Mouse (Mus musculus): Measurements from ENCODE around the gene Hnf1b. TPM values are rescaled to one million over a fixed set of nuclear protein-coding genes. Genes with fewer than 3 reads are reported as not detected.
A peak's percentile ranks its signal among the peaks of the same experiment; 100 is the strongest.

Gene Hnf1b
- total and polyA plus RNA-seq, 2 experiments, result 2.2 to 14.9 TPM

DNA sequence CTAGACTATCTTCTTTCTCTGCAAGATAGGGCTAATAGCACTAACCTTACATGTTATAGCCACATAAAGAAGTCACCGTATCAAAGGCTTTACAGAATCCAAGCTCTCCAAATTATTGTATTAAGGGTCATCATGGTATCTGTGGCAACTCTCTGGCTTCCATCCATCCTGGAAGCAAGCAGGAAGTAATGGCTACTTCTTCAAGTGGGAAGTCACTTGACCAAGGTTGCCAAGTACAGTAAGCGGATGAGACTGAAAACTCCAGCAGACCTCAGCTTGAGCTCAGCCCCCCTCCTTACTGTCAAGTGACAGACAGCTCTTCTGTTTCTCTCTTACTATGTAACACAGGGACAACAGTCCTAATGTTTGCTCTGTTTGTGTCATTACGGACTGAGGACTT is 36.9 kb downstream of the Hnf1b start:
- Histone ChIP-seq H3K9ac (ENCODE audit: low read depth, low read length) (no peak overlapping the region), H3K79me2 (ENCODE audit: control insufficient read depth, insufficient read depth, low read length) (0 out of 2 replicates have a peak, but pooled peaks cover 2% of the 10 kb centered on the region), H3K27me3 (ENCODE audit: control insufficient read depth, insufficient read depth, low read length) (no peaks in the 10 kb centered on the region), H3K4me1 (ENCODE audit: control insufficient read depth, insufficient read depth, low read length) (peaks cover 21% of the 10 kb centered on the region), H3K36me3 (ENCODE audit: control insufficient read depth, insufficient read depth, low read length) (peaks cover 10% of the 10 kb centered on the region), H3K27ac (replicated peaks; ENCODE audit: insufficient read depth, low read depth, low read length) (no peak overlapping the region; the same call in 1 of the 2 replicates), H3K4me3 (ENCODE audit: insufficient read depth, low read depth, low read length) (no peak overlapping the region)
- DNase-seq (ENCODE audit: extremely low read depth, low read depth, low spot score), result no peak
- TF ChIP-seq CTCF (IDR thresholded peaks at IDR 0.05; ENCODE audit: low read depth, low read length), result no peak
- no peak for TF ChIP-seq POLR2A (IDR thresholded peaks at IDR 0.05; ENCODE audit: extremely low read depth, insufficient read depth, low read length)
- WGBS, result 54% methylated on average over 3 of the region's 3 CpGs

DNA sequence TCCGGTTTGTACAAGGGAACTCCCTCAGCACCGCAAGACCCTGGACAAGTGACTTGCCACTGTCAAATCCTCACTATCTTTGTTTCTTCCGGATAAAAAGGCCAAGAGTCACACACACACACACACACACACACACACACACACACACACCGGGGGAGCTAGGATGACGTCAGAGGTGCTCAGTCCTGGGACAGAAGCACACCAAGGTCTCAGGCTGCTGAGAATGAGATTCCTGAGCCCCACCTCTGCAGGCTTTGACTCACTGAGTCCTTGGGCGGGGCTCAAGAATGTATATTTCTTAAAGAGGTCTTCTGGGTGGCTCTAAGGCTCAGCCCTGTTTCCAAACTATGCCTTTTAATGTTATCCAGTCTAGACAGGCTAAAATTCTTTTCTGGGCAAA is 41.5 kb downstream of the Hnf1b start:
- Histone ChIP-seq H3K79me2 (ENCODE audit: control insufficient read depth, insufficient read depth, low read length) (no peaks in the 10 kb centered on the region), H3K4me3 (ENCODE audit: insufficient read depth, low read depth, low read length) (no peak overlapping the region), H3K27me3 (ENCODE audit: control insufficient read depth, insufficient read depth, low read length) (no peaks in the 10 kb centered on the region), H3K4me1 (ENCODE audit: control insufficient read depth, insufficient read depth, low read length) (peaks cover 3% of the 10 kb centered on the region), H3K36me3 (ENCODE audit: control insufficient read depth, insufficient read depth, low read length) (peaks cover 20% of the 10 kb centered on the region), H3K9ac (ENCODE audit: low read depth, low read length) (no peak overlapping the region), H3K27ac (replicated peaks; ENCODE audit: insufficient read depth, low read depth, low read length) (no peak overlapping the region)
- TF ChIP-seq CTCF (IDR thresholded peaks at IDR 0.05; ENCODE audit: low read depth, low read length) (no peak), POLR2A (IDR thresholded peaks at IDR 0.05; ENCODE audit: extremely low read depth, insufficient read depth, low read length) (no peak)
- no peak for DNase-seq (ENCODE audit: extremely low read depth, low read depth, low spot score)
- 76% methylated on average over 6 of the region's 6 CpGs for WGBS

DNA sequence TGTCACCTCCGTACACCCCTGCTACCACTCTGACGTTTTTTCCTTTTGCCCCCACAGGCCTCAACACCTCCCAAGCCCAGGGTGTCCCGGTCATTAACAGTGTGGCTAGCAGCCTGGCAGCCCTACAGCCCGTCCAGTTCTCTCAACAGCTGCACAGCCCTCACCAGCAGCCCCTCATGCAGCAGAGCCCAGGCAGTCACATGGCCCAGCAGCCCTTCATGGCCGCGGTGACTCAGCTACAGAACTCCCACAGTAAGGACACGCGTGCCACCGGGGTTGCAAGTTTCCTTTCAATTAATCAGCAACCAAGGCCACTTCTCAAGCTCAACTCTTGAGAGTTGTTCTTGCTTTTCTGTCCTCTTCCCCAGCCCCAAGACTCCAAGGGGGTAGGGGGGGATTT is 43.5 kb downstream of the Hnf1b start:
- Histone ChIP-seq H3K4me3 (ENCODE audit: insufficient read depth, low read depth, low read length) (no peak overlapping the region), H3K36me3 (ENCODE audit: control insufficient read depth, insufficient read depth, low read length) (peaks cover 21% of the 10 kb centered on the region), H3K4me1 (ENCODE audit: control insufficient read depth, insufficient read depth, low read length) (peaks cover 19% of the 10 kb centered on the region), H3K27ac (replicated peaks; ENCODE audit: insufficient read depth, low read depth, low read length) (no peak overlapping the region), H3K27me3 (ENCODE audit: control insufficient read depth, insufficient read depth, low read length) (no peaks in the 10 kb centered on the region), H3K9ac (ENCODE audit: low read depth, low read length) (no peak overlapping the region), H3K79me2 (ENCODE audit: control insufficient read depth, insufficient read depth, low read length) (no peaks in the 10 kb centered on the region)
- TF ChIP-seq POLR2A (IDR thresholded peaks at IDR 0.05; ENCODE audit: extremely low read depth, insufficient read depth, low read length) (no peak), CTCF (IDR thresholded peaks at IDR 0.05; ENCODE audit: low read depth, low read length) (no peak)
- WGBS, result 87% methylated on average over 9 of the region's 9 CpGs
- DNase-seq (ENCODE audit: extremely low read depth, low read depth, low spot score), result no peak

DNA sequence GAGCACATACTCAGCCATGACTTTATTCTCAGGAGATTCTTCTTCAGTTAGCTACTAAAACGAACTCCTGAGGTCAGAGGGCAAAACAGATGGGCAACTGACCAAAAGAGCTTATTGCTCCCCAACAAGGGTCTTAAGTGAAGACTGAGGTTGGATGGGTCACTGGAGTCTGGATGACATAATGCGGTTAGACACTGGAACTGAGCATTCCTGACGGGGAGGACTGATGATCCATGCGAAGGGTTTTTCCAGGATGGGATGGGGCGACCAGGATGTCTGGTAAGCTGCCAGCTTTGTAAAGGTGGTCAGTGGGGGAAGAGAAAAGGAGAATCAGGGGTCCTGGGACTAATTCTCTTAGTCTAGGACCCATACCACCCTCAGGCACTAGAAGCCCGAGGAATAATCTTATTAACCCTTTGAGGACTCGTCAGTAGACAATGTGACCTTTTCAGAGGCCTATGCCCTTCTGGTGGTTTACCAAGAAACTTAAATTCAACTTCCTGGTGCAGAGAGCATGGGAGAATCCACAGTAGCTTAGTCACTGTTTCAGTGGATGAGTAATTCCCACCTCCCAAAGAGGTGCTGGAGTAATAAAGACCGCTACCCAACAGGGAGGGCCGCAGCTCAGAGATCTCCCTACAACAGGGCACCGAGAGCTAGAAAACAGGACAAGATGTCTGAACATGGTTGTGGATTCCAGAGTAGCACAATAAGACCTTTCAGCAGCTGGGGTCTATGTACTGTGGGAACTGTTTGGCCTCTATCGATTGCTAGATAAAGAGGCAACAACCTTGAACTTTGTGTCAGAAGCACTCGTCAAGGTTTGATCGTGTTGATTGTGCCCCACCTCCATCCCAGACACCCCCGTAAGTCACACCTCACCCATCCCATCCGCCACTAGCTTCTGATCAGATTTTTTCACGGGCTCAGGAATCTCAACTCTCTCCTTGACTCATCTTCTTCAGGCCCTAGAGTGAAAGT is 46.9 kb downstream of the Hnf1b start:
- H3K4me3 ChIP-seq (ENCODE audit: insufficient read depth, low read depth, low read length), result no peak overlapping the region
- no peak for TF ChIP-seq CTCF (IDR thresholded peaks at IDR 0.05; ENCODE audit: low read depth, low read length)
- no peak for TF ChIP-seq POLR2A (IDR thresholded peaks at IDR 0.05; ENCODE audit: extremely low read depth, insufficient read depth, low read length)
- WGBS, result 44% methylated on average over 16 of the region's 16 CpGs
- no peaks in the 10 kb centered on the region for H3K27me3 ChIP-seq (ENCODE audit: control insufficient read depth, insufficient read depth, low read length)
- DNase-seq (ENCODE audit: extremely low read depth, low read depth, low spot score), result peak; percentile 67
- H3K36me3 ChIP-seq (ENCODE audit: control insufficient read depth, insufficient read depth, low read length), result peaks cover 12% of the 10 kb centered on the region
- H3K9ac ChIP-seq (ENCODE audit: low read depth, low read length), result no peak overlapping the region
- H3K4me1 ChIP-seq (ENCODE audit: control insufficient read depth, insufficient read depth, low read length), result peaks cover 19% of the 10 kb centered on the region
- H3K27ac ChIP-seq (replicated peaks; ENCODE audit: insufficient read depth, low read depth, low read length), result peak overlapping the region; percentile 52
- no peaks in the 10 kb centered on the region for H3K79me2 ChIP-seq (ENCODE audit: control insufficient read depth, insufficient read depth, low read length)

DNA sequence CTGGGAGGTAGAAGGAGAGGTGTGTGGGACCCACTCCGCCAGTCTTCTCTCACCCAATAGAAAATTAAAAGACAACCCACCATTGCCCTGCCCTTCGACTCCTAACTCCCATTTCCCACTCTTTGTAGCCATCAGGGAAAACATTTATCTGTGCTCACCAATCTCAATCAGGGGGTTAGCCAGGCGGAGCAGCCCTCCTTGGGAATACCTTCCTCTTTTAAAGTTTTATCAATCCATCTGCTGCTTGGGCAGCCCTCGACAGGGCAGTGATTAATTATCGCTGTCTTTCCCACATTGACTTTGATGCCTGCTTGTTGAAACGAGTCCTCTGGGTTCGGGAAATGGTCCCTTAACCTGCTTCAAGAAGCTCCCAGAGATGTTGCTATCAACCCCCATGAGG is 47.7 kb downstream of the Hnf1b start:
- WGBS, result 82% methylated on average over 7 of the region's 7 CpGs
- 0 out of 2 replicates have a peak overlapping the region, but pooled peaks have one; percentile 5 for H3K27ac ChIP-seq (replicated peaks; ENCODE audit: insufficient read depth, low read depth, low read length)

DNA sequence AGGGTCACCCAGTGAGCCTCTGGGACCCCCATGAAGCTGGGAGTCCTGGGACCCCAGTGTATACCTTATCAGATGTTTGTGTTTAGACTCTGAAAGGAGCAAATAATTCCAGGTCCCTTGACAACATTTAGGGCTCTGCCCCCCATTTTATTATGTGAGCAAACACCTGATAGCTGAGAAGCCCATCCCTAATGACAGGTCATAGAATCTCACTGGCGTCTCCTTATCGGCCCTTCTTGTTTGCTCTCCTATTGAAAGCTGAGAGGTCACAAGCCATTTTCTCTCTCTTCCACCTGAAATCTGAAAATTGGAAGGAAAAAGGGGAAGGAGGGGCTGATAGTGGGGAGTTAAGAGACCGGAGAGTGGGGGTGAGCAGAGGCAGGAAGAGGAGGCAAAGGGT is 52.9 kb downstream of the Hnf1b start:
- TF ChIP-seq POLR2A (IDR thresholded peaks at IDR 0.05; ENCODE audit: extremely low read depth, insufficient read depth, low read length) (no peak), CTCF (IDR thresholded peaks at IDR 0.05; ENCODE audit: low read depth, low read length) (no peak)
- H3K4me3 ChIP-seq (ENCODE audit: insufficient read depth, low read depth, low read length), result no peak overlapping the region
- H3K27ac ChIP-seq (replicated peaks; ENCODE audit: insufficient read depth, low read depth, low read length), result no peak overlapping the region
- no peak overlapping the region for H3K9ac ChIP-seq (ENCODE audit: low read depth, low read length)
- H3K4me1 ChIP-seq (ENCODE audit: control insufficient read depth, insufficient read depth, low read length), result peaks cover 10% of the 10 kb centered on the region; the same call in 1 of the 2 replicates
- no peak for DNase-seq (ENCODE audit: extremely low read depth, low read depth, low spot score)
- H3K79me2 ChIP-seq (ENCODE audit: control insufficient read depth, insufficient read depth, low read length), result no peaks in the 10 kb centered on the region
- no peaks in the 10 kb centered on the region; the same call in 1 of the 2 replicates for H3K36me3 ChIP-seq (ENCODE audit: control insufficient read depth, insufficient read depth, low read length)
- H3K27me3 ChIP-seq (ENCODE audit: control insufficient read depth, insufficient read depth, low read length), result no peaks in the 10 kb centered on the region
- WGBS, result 84% methylated on average over 3 of the region's 3 CpGs

More for the DNA sequence above, 47.7 kb downstream of the Hnf1b start:
- Histone ChIP-seq H3K27me3 (ENCODE audit: control insufficient read depth, insufficient read depth, low read length) (no peaks in the 10 kb centered on the region), H3K79me2 (ENCODE audit: control insufficient read depth, insufficient read depth, low read length) (no peaks in the 10 kb centered on the region), H3K4me1 (ENCODE audit: control insufficient read depth, insufficient read depth, low read length) (peaks cover 19% of the 10 kb centered on the region), H3K4me3 (ENCODE audit: insufficient read depth, low read depth, low read length) (no peak overlapping the region), H3K36me3 (ENCODE audit: control insufficient read depth, insufficient read depth, low read length) (peaks cover 12% of the 10 kb centered on the region), H3K9ac (ENCODE audit: low read depth, low read length) (no peak overlapping the region)
- no peak for DNase-seq (ENCODE audit: extremely low read depth, low read depth, low spot score)
- no peak for TF ChIP-seq CTCF (IDR thresholded peaks at IDR 0.05; ENCODE audit: low read depth, low read length)
